Mouse (Mus musculus) ES-E14 (cell line): ENCODE measurements around the gene Top2a.

ENCODE experiments used
- HCFC1 ChIP-seq: IDR thresholded peaks from 2 replicates; pipeline ENCODE4 v1.6.1; 2012; ENCODE audit warnings: low read length, inconsistent platforms, borderline replicate concordance; ENCODE audit not compliant: insufficient read depth
- MAFK ChIP-seq: IDR thresholded peaks from 2 replicates; pipeline ENCODE4 v1.6.1; 2014; ENCODE audit warnings: mild to moderate bottlenecking, low read depth, low read length, inconsistent platforms; ENCODE audit not compliant: insufficient read depth
- ZC3H11A ChIP-seq: IDR thresholded peaks from 2 replicates; pipeline ENCODE4 v1.6.1; 2012; ENCODE audit warnings: low read depth, mild to moderate bottlenecking, inconsistent platforms, low read length, borderline replicate concordance
- ZNF384 ChIP-seq: IDR thresholded peaks from 2 replicates; pipeline ENCODE4 v1.6.1; 2012; ENCODE audit warnings: low read depth, low read length, inconsistent platforms

- TF ChIP-seq ZC3H11A (no peak), HCFC1 (no peak), ZNF384 (no peak), MAFK (no peak)
Observed at GRCm38 (mm10) chr11:99022384-99022933, 1.5 kb downstream of the Top2a start.
